Mouse (Mus musculus) MEL (cell line): Measurements from ENCODE around the gene Vps35l. TPM values are rescaled to one million over a fixed set of nuclear protein-coding genes. Genes with fewer than 3 reads are reported as not detected.

ENCODE experiments used
- DNase-seq: peaks from one replicate; pipeline ENCODE4 v3.0.0; 2011; ENCODE audit warnings: low read depth, low spot score
- H3K27ac ChIP-seq: 2 replicates; pipeline ENCODE4 v1.5.1; 2012; ENCODE audit warnings: low read depth, mild to moderate bottlenecking, control low read depth, low read length, moderate library complexity; ENCODE audit not compliant: control insufficient read depth
- H3K27me3 ChIP-seq, 2 experiments: fragments of 150-350 bp in 1 of 2; sonication (generic) in 1 of 2; 2 replicates each; pipeline ENCODE4 v1.6.1; 2012; ENCODE audit warnings: low read length in 2 of 2, mild to moderate bottlenecking in 2 of 2, improper control_type of control experiment in 1 of 2, moderate library complexity in 1 of 2; ENCODE audit not compliant: insufficient read depth in 2 of 2, control insufficient read depth in 1 of 2
- H3K36me3 ChIP-seq, 2 experiments: 2 replicates each; pipeline ENCODE4 v1.6.1; 2012 to 2014; ENCODE audit warnings: low read length in 2 of 2, improper control_type of control experiment in 1 of 2, inconsistent platforms in 1 of 2, mild to moderate bottlenecking in 1 of 2; ENCODE audit not compliant: insufficient read depth in 2 of 2, control insufficient read depth in 1 of 2
- H3K4me1 ChIP-seq, 2 experiments: fragments of 150-350 bp in 1 of 2; sonication (generic) in 1 of 2; 2 replicates each; pipeline ENCODE4 v1.6.1; 2012; ENCODE audit warnings: low read length in 2 of 2, improper control_type of control experiment in 1 of 2, mild to moderate bottlenecking in 1 of 2; ENCODE audit not compliant: insufficient read depth in 2 of 2, control insufficient read depth in 1 of 2
- H3K4me3 ChIP-seq, 2 experiments: fragments of 150-350 bp in 1 of 2; sonication (generic) in 1 of 2; 2 replicates each; pipeline ENCODE4 v1.5.1; 2012; ENCODE audit warnings: low read depth in 2 of 2, low read length in 2 of 2, mild to moderate bottlenecking in 2 of 2, moderate library complexity in 2 of 2, control low read depth in 1 of 2, improper control_type of control experiment in 1 of 2; ENCODE audit not compliant: control insufficient read depth in 1 of 2, insufficient read depth in 1 of 2
- H3K79me2 ChIP-seq: 2 replicates; pipeline ENCODE4 v1.6.1; 2012; ENCODE audit warnings: mild to moderate bottlenecking, low read length, moderate library complexity; ENCODE audit not compliant: control insufficient read depth, poor library complexity, insufficient read depth
- H3K9ac ChIP-seq: 2 replicates; pipeline ENCODE4 v1.6.1; 2012; ENCODE audit warnings: low read depth, mild to moderate bottlenecking, control low read depth, low read length, moderate library complexity; ENCODE audit not compliant: control insufficient read depth, poor library complexity, severe bottlenecking
- H3K9me3 ChIP-seq: fragments of 150-350 bp; sonication (generic); replicated peaks from 2 replicates; pipeline ENCODE4 v1.6.1; 2012; ENCODE audit warnings: mild to moderate bottlenecking, low read length, improper control_type of control experiment, moderate library complexity; ENCODE audit not compliant: insufficient read depth
- CHD2 ChIP-seq: IDR thresholded peaks from 2 replicates; pipeline ENCODE4 v1.6.1; 2011; ENCODE audit warnings: low read length, improper control_type of control experiment
- ETS1 ChIP-seq: IDR thresholded peaks from 2 replicates; pipeline ENCODE4 v1.6.1; 2012; ENCODE audit warnings: low read depth, mild to moderate bottlenecking, inconsistent platforms, low read length, improper control_type of control experiment, moderate library complexity
- HCFC1 ChIP-seq: IDR thresholded peaks from 2 replicates; pipeline ENCODE4 v1.6.1; 2012; ENCODE audit warnings: low read depth, mild to moderate bottlenecking, inconsistent platforms, low read length, improper control_type of control experiment, moderate library complexity
- JUND ChIP-seq: IDR thresholded peaks from 2 replicates; pipeline ENCODE4 v1.6.1; 2011; ENCODE audit warnings: low read depth, mild to moderate bottlenecking, improper control_type of control experiment, low read length
- MAZ ChIP-seq: IDR thresholded peaks from 2 replicates; pipeline ENCODE4 v1.6.1; 2012; ENCODE audit warnings: low read depth, mild to moderate bottlenecking, inconsistent platforms, low read length, improper control_type of control experiment
- MEF2A ChIP-seq: IDR thresholded peaks from 2 replicates; pipeline ENCODE4 v1.6.1; 2014; ENCODE audit warnings: low read depth, mild to moderate bottlenecking, inconsistent platforms, low read length, improper control_type of control experiment; ENCODE audit not compliant: poor library complexity, insufficient replicate concordance, severe bottlenecking; ENCODE audit errors: extremely low read depth
- MYC ChIP-seq: IDR thresholded peaks from 2 replicates; pipeline ENCODE4 v1.6.1; 2011; ENCODE audit warnings: low read depth, mild to moderate bottlenecking, low read length, improper control_type of control experiment, moderate library complexity
- NRF1 ChIP-seq: IDR thresholded peaks from 2 replicates; pipeline ENCODE4 v1.6.1; 2014; ENCODE audit warnings: low read depth, mild to moderate bottlenecking, inconsistent platforms, low read length, improper control_type of control experiment, moderate library complexity; ENCODE audit not compliant: poor library complexity, insufficient read depth, severe bottlenecking
- POLR2AphosphoS2 ChIP-seq: IDR thresholded peaks from 2 replicates; pipeline ENCODE4 v1.6.1; 2011; ENCODE audit warnings: low read length, improper control_type of control experiment
- TBP ChIP-seq: IDR thresholded peaks from 2 replicates; pipeline ENCODE4 v1.8.0; 2011; ENCODE audit warnings: low read depth, low read length, improper control_type of control experiment
- TCF12 ChIP-seq: IDR thresholded peaks from 2 replicates; pipeline ENCODE4 v1.6.1; 2014; ENCODE audit warnings: low read depth, mild to moderate bottlenecking, inconsistent platforms, low read length, improper control_type of control experiment, moderate library complexity
- ZMIZ1 ChIP-seq: IDR thresholded peaks from 2 replicates; pipeline ENCODE4 v1.6.1; 2012; ENCODE audit warnings: low read depth, mild to moderate bottlenecking, inconsistent platforms, low read length, improper control_type of control experiment, moderate library complexity
- polyA plus RNA-seq, 2 experiments: library from polyadenylated mRNA; stranded (reverse) in 1 of 2; unstranded in 1 of 2; fragments of >175 nt in 1 of 2; fragments of >200 nt in 1 of 2; gene quantifications; 2 replicates each; pipeline versions ENCODE4 v1.2.1 to v1.2.4; 2012; ENCODE audit warnings: low replicate concordance in 2 of 2, low read depth in 1 of 2; ENCODE audit not compliant: insufficient read length in 2 of 2, insufficient read depth in 1 of 2, missing spikeins in 1 of 2
- total RNA-seq: library from RNA; depleted of rRNA; stranded (reverse); fragments of 300-350 nt; gene quantifications from 2 replicates; pipeline ENCODE4 v1.2.3, GENCODE M21; 2012

The Vps35l gene
- total and polyA plus RNA-seq, 3 experiments, result 37.6 to 87.4 TPM; not detected in 1

GRCm38 (mm10) chr7:118841030-118841745 is 101.2 kb downstream of the Vps35l start:
- Histone ChIP-seq H3K9me3 (no peaks in the 10 kb centered on the region), H3K4me3 (no peak overlapping the region), H3K9ac (no peak overlapping the region), H3K79me2 (no peaks in the 10 kb centered on the region), H3K36me3 (peaks cover 0 to 15% of the 10 kb centered on the region in 2 experiments; a peak in 3 of 4 replicates), H3K27ac (no peak overlapping the region), H3K4me1 (peaks cover 0 to 2% of the 10 kb centered on the region in 2 experiments; a peak in 1 of 4 replicates), H3K27me3 (no peaks in the 10 kb centered on the region)
- DNase-seq, result no peak
- TF ChIP-seq JUND (no peak), POLR2AphosphoS2 (peak; percentile 48), TBP (no peak), NRF1 (no peak)

DNA sequence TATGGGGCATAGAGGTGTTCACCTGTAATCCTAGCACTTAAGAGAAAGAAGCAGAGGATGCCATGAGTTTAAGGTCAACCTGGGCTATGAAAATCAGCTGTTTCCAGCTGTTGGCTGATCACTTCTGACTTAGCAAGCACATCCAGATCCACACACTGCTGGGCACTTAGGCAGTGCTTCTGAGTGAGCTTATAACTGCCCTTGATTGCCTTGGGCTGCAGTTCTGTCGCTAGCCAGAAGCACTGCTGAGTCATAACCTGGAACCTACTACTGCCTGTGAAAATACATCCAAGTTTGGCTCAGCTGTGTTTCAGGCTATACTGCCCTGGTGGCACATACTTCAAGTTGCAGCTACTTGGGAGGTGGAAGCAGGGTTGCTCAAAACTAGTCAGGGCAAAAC is 101.8 kb downstream of the Vps35l start:
- peaks cover 0 to 16% of the 10 kb centered on the region in 2 experiments; a peak in 3 of 4 replicates for H3K36me3 ChIP-seq
- TF ChIP-seq TCF12 (no peak), MEF2A (no peak), MAZ (no peak), MYC (no peak), ZMIZ1 (0 out of 2 replicates have a peak, but pooled peaks have one; percentile 23), CHD2 (no peak)
- peak; percentile 38 for DNase-seq
- H3K4me1 ChIP-seq, result peaks cover 0 to 2% of the 10 kb centered on the region in 2 experiments; a peak in 1 of 4 replicates
- H3K27ac ChIP-seq, result no peak overlapping the region
- no peaks in the 10 kb centered on the region for H3K79me2 ChIP-seq
- H3K9ac ChIP-seq, result no peak overlapping the region
- H3K27me3 ChIP-seq, result no peaks in the 10 kb centered on the region
- no peaks in the 10 kb centered on the region for H3K9me3 ChIP-seq
- H3K4me3 ChIP-seq, result no peak overlapping the region

DNA sequence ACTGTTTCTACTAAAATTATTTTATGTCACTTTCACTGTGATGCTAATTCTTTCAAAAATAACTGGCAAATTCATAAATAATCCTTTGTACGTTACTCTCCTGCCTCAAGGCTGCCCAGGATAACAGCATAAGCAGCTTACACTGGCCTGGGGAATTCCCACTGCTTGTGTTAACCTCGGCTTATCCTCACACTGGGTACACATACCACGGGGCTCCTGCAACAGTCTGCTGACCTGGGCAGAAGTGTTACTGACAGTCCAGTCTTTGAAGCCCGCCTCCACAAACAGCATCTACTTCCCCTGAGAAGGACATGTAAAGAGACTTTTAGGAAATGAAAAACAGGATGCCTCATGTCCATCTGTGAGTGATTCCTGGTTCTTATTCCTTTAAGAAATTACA is 102.9 kb downstream of the Vps35l start:
- TF ChIP-seq POLR2AphosphoS2, result no peak
- no peak for TF ChIP-seq ETS1
- no peak for TF ChIP-seq HCFC1
- TF ChIP-seq ZMIZ1, result no peak
- TF ChIP-seq, all 39 proteins: peak for 0
- no peaks in the 10 kb centered on the region for H3K27me3 ChIP-seq
- H3K79me2 ChIP-seq, result no peaks in the 10 kb centered on the region
- no peak overlapping the region for H3K9ac ChIP-seq
- peaks cover 0 to 2% of the 10 kb centered on the region in 2 experiments; a peak in 1 of 4 replicates for H3K4me1 ChIP-seq
- H3K9me3 ChIP-seq, result no peaks in the 10 kb centered on the region
- no peak overlapping the region for H3K4me3 ChIP-seq
- DNase-seq, result no peak
- H3K27ac ChIP-seq, result no peak overlapping the region
- peaks cover 0 to 16% of the 10 kb centered on the region in 2 experiments; a peak in 3 of 4 replicates for H3K36me3 ChIP-seq
